Mouse (Mus musculus): ENCODE measurements at regions not wholly inside any gene's neighbourhood (a gene's known extent, or its start where the extent isn't known, plus 50 kb on each side); places are given as distances from the start of the nearest gene placed in this dataset.

- DNase-seq, result peak; percentile 4 to 14
These were observed 110.5 kb downstream of the Rergl start for GRCm38 (mm10) chr6:139391307-139391706.

DNA sequence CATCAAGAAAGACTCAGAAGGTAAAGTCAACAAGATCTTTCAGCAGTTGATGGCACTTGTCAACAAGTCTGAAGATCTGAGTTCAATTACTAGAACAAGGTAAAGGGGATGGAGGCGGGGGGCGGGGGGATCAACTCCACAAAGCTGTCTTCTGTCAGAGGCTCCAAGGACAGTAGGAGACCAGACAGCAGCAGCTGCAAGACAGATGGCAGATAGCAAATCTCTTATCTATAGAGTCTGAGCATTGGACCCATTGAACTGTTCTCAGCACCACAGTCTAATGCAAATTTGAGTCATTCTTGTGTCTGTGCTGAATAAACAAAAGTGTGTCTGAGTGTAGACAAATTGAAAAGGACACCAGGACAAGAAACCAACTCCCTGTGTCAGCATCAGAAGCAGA lies 150.8 kb downstream of the Rergl start:
- no peak for DNase-seq
- intact Hi-C loops (cut with DNase I), result no loop called here

More at GRCm38 (mm10) chr6:139391307-139391706, 110.5 kb downstream of the Rergl start:
- intact Hi-C loops (cut with DNase I), result no loop called here

- intact Hi-C loops (cut with DNase I), result no loop called here
- DNase-seq, result no peak
These were observed 176.6 kb downstream of the Rergl start for GRCm38 (mm10) chr6:139325226-139325625.

GRCm38 (mm10) chr6:139307651-139308050 lies 194.1 kb downstream of the Rergl start:
- intact Hi-C loops (cut with DNase I), result no loop called here

DNA sequence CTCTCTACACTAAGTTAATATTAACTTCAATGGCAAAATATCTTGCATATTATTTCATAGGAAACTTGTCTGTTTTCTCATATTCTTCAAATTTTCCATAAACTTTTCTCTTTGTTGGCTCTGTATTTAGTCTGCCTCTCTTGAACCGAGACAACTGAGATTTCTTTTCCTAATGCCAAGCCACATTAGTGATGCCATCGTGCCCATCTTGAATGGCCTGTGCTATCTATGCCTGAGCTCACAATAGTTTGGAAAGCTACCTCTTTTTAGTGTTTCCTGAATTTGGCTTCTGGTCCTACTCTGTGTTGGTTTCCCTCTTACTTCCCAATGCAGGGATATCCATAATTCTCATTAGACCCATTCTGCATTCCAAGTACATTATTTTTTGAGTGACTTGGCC lies 197.5 kb downstream of the Rergl start:
- no peak for DNase-seq
- intact Hi-C loops (cut with DNase I), result no loop called here

More at GRCm38 (mm10) chr6:139307651-139308050, 194.1 kb downstream of the Rergl start:
- DNase-seq, result no peak

- intact Hi-C loops (cut with DNase I), result no loop called here
- DNase-seq, result no peak
These were observed 206.1 kb downstream of the Rergl start for GRCm38 (mm10) chr6:139295701-139296100.

DNA sequence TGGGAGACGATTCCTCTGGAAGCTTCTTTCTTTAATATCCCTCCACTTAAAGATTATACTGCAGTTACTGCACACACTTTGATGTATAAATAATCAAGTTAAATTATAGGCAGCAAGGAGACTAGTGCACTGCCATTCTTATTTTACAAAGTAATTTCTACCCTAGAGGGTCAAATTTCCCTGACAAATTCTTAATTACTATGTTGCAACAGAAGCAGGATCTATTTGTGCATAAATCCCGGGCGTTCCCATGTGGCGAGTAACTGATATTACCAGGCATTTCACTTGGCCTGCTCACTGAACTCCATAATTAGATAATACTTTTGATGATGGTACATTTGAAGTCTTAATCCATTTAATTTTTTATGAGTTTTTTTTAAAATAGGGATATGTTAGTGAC lies 222.7 kb downstream of the Rergl start:
- intact Hi-C loops (cut with DNase I), result no loop called here
- no peak for DNase-seq

DNA sequence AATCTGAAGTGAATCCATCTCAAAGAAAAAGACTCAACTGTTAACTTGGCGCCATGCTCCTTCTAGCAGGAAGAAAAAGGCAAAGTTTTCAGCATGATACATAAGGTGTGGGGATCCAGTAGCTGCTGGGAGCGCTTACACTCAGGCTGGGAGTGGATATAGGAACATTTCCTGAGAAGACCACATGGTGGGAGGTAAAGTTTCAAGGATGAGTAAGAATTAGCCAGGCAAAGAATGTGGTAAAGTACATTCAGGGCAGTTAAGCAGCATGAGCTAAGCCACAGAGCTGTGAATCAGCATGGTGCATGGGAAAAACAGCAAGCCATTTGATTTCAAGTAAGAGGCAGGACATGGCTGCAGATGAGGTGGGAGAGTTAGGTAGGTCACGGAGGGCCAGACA lies 226.3 kb downstream of the Rergl start:
- DNase-seq, result no peak
- intact Hi-C loops (cut with DNase I), result no loop called here

DNA sequence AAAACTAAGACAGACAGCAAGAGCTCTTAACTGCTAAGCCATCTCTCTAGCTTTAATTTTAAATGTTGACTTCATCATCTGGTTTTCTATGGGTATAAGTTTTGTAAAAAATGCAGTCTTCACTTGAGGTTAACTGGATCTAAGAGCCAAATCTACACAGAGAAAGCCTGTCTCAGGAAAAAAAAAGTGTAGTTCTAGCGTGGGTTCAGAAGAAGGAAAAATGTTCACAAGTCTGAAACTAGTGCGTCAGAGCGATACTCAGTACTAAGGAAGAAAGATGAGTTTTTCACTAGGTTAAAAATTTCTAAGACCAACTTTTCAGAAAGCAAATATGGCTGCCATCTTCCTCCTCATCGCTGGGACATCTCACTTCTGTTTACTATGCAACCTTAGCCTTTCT lies 248.1 kb downstream of the Rergl start:
- intact Hi-C loops (cut with DNase I), result no loop called here
- no peak for DNase-seq

GRCm38 (mm10) chr6:139248920-139249547 lies 252.7 kb downstream of the Rergl start:
- peak; percentile 51 to 65 for DNase-seq
- intact Hi-C loops (cut with DNase I), result loop anchor here (1.0 to 5.0 kb wide), 2 partner anchors 772 to 1077 kb away; no protein-coding TSS in a partner anchor

- no peak for DNase-seq
- intact Hi-C loops (cut with DNase I), result no loop called here
These were observed 275.6 kb downstream of the Rergl start for GRCm38 (mm10) chr6:139226127-139226526.

DNA sequence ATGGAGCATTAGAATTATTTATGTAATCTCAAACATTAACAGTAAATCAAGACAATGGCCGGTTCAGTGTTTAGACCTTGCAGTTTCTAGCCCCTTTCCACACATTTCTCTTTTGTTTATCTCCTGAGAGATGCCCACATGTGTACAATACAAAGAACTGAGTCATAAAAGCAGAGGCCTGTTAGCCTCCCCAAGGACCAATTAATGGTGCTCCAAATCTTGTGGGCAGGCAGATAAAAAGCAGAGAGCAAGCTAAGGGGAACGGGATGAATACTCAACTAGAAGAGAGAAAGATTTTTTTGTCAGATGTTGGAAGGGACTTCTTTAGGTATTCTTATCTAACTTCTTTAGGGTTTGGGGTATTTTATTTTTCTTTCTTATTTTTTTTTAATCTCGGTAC lies 287.3 kb downstream of the Rergl start:
- DNase-seq, result no peak
- intact Hi-C loops (cut with DNase I), result no loop called here

DNA sequence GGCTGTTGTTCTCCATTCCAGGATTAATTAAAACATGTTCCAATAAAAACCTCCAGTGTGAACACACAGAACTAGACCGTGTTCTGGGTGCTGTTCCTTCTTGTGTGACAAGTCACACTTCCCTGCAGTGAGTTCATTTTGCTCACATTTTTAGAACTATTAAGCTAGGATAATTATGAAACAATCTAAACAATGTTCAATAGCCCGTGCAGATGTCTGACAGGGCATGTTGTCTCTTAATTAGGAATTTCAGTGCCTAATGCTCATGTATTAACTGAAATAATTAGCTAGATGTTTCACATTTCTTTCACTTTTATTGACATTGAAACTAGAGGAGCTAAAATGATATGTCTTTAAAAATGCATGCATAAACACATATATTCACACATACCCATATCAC lies 291.5 kb downstream of the Rergl start:
- DNase-seq, result no peak
- intact Hi-C loops (cut with DNase I), result no loop called here

GRCm38 (mm10) chr6:139198601-139199000 lies 303.2 kb downstream of the Rergl start:
- no peak for DNase-seq
- intact Hi-C loops (cut with DNase I), result no loop called here

DNA sequence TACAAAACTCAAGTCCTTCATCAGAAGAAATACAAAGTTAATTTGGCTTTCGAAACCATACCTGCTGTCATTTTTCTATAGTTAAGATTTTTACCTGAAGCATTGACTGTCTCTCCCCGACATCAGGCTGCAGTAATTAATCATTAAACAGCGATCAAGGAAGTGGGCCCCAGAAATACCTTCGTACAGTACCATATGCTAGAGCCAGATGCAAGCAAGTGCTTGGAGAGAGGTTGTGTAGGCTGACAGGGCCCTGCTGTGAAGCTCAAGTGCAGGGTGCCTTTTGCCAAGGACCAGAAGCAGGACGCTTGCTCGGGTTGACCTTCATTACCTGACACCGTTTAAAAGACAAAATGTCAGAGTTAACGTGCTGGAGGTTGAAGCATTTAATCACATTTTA lies 315.3 kb downstream of the Rergl start:
- DNase-seq, result no peak
- intact Hi-C loops (cut with DNase I), result no loop called here

- no peak for DNase-seq
- intact Hi-C loops (cut with DNase I), result no loop called here
These were observed 341.4 kb downstream of the Rergl start for GRCm38 (mm10) chr6:139160352-139160751.

- no peak for DNase-seq
- intact Hi-C loops (cut with DNase I), result no loop called here
These were observed 342.0 kb downstream of the Rergl start for GRCm38 (mm10) chr6:139159741-139160140.

DNA sequence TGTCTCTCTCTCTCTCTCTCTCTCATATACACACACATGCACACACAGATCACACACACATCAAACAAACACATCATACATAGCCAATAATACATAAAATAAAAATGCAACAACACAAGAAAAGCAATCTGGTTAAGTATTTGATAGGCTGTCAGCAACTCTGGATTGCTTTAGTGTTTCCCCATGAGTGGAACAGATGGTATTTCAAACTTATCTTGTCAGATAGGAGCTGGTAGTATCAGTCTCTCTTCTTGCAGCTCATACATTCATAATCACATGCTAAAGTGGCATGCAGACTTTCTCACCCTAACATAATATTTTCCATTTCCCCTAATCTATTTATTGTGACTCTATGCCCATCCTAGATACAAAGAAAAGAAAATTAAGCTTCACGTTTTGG lies 347.0 kb downstream of the Rergl start:
- intact Hi-C loops (cut with DNase I), result no loop called here
- DNase-seq, result no peak

GRCm38 (mm10) chr6:139135693-139136092 lies 366.1 kb downstream of the Rergl start:
- DNase-seq, result no peak
- intact Hi-C loops (cut with DNase I), result no loop called here

GRCm38 (mm10) chr6:139132083-139132679 lies 369.6 kb downstream of the Rergl start:
- intact Hi-C loops (cut with DNase I), result no loop called here
- DNase-seq, result no peak

GRCm38 (mm10) chr6:139108263-139108662 lies 393.5 kb downstream of the Rergl start:
- DNase-seq, result no peak
- intact Hi-C loops (cut with DNase I), result no loop called here

- no peak for DNase-seq
- intact Hi-C loops (cut with DNase I), result no loop called here
These were observed 398.4 kb downstream of the Rergl start for GRCm38 (mm10) chr6:139103397-139103796.

Data from heart, postnatal 14 days (tissue).